Mouse (Mus musculus) CD4-positive helper T cell, adult 2 months (primary cell): ENCODE measurements at regions not wholly inside any gene's neighbourhood (a gene's known extent, or its start where the extent isn't known, plus 50 kb on each side); places are given as distances from the start of the nearest gene placed in this dataset.
A peak's percentile ranks its signal among the peaks of the same experiment; 100 is the strongest.

Experiments
- DNase-seq: peaks from one replicate; pipeline ENCODE4 v3.0.0-alpha.2; 2012; ENCODE audit warnings: low read depth, missing footprints, low spot score

DNA sequence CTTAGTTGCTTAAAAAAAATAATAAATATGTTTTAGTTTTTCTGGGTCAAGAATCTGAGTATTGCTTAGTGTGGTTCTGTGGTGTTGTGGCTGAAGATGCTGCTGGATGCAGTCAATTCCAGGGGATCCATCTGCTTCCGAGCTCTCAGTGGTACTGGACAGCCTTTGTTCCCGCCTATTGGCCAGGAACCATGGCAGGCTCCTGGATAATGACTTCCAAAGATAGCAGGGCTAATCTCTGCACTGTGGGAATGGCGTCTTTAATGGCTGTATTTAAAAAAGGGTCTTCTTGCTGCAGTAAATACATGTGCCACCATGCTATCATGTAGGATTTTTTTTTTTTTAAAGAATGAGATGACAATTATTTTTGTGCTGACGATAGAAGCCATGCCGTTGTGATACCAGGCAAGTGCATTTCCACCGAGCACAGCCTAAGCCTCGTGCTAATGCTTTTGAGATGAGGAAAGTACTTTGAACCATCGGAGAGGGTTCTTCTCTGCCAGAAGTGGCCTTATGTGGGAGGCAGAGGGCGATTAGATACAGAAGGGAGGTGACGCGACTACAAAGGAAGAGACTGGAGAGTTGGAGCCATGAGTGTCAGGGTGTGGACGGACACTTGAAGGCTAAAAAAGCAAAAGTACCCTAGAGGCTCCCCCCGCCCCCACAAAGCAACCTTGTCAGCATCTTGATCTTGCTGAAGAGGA is 50.7 kb upstream of the Rgs8 start:
- no peak for DNase-seq

DNA sequence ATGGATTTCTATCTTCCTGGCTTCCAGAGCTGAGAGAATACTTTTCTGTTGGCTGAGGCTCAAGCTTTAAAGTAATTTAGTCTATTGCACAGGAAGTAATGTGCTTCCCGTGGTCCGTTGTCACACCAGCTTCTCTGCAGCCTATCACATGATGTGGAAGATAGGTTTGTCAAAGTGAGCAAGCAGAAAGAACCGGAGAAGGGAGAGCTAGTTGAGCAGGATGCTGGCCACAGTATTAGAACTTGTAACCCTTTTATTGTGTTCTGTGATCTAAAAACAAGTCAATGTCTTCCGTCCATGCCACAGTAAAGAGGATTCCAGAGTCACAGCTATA is 50.2 kb upstream of the Rgs8 start:
- peak; percentile 2 for DNase-seq
